Mouse (Mus musculus) adrenal gland, postnatal 14 days (tissue): ENCODE measurements around the gene Myo1d. TPM values are rescaled to one million over a fixed set of nuclear protein-coding genes. Genes with fewer than 3 reads are reported as not detected.
A peak's percentile ranks its signal among the peaks of the same experiment; 100 is the strongest.

Experiments used
- DNase-seq: peaks from one replicate; pipeline ENCODE4 v3.0.0; 2021; ENCODE audit warnings: mixed read lengths
- total RNA-seq: library from RNA; stranded (reverse); gene quantifications from 2 replicates; pipeline ENCODE4 v1.2.3, GENCODE M21; 2021

Myo1d gene
- total RNA-seq, 1 experiment from 2014 or later: 47.1 TPM

DNA sequence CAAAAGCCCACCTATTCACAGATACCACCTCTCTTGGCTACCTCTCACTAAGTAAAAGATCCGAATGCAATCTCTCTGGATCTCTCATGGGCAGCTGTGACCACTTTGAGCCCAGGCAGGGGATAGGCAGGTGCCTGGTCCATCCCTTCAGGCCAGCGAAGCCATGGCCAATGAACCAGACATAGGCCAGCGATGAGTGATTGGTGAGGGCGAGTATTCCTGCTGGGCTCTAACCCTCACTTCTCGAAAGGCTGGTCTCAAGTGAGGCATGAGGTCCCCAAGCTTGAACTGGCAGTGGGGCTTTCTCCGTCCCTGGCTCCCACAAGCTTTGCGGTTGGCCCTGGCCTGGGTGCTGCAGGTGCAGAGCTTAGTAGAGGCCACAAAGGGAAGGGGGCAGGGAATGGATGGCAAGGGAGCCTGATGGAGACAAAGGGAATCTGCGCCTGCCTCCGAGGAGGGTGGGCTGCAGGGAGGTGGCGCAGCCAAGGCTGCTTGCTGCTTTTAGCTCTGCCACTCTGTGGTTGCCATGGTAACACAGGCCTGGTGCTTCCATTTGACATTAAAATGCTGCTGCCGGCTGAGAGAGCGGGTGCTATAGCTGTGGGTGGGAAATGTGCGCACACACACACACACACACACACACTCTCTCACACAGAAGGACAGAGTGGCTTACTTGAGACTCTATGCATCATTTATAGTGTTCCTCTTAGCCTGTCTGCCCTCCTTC is 275.9 kb downstream of the Myo1d start:
- DNase-seq: peak; percentile 37

DNA sequence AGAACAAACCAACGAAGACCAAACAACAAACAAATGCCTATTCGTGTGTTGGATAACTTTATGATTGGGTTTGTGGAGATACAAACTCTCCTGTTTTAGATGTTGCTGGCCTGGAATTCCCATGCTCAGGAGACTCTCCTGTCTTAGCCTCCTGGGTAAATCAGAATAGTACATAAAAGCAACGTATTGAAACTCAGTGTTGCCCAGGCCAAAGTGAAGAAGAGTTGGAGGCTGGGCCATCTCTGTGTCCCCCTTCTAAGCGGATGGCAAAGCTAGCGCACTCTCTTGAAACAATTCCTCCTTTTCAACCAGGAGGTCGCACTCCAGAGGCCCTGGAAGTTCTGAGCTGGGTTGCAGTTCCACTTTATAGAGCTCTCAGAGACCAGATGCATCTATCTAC is 276.5 kb downstream of the Myo1d start:
- no peak for DNase-seq

DNA sequence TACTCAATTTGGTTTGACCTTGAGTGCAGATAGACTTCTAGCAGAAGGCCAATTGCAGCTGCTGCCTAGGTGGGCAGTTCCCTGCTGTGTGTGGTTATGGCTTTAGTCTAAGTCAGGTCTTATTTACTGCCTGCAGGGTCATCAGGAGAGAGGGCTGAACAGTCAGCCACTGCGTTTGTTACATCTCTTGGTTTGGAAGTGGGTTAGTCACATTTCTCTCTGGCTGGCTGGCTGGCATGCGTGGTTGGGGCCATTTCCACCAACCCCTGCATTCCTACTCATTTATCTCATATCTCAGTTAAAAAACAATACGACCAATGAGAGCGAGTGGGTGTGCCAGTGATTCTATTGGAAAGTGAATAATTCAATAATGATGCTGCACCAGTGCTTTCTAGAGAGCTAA is 280.3 kb downstream of the Myo1d start:
- peak; percentile 12 for DNase-seq

DNA sequence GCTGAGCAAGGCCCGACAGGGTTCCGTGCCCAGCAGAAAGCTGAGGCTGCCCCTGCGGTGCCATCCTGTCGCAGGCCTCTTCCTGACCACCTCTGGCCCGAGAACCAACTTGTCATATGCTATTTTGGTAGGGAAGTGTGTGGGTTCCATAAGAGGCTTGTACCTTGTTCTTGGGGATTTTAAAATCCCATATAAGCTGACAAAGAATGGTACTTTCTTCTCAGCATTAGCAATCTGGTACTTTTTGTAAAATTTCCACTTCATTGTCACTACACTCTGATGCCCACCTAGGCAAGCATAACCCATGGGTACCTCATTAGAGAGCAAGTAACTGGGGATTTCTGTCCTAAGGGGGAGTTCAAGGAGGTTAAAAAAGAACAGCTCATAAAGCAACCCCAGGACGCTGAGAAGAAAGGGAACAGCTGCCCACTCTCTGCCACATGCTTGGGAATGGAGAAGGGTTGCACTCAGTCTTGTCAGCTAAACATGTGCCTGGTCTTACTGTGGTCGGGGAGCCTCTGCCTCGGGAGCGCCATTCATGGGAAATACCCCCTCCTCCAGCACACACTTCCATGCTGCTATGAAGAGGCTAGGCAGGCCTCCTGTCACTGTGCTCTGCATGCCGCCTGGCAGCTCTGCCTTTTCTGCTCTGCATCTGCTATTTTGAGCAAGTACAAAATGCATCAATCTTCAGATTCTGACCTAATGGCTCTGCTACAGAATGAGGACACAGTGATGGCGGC is 281.3 kb downstream of the Myo1d start:
- DNase-seq: no peak

- no peak for DNase-seq
Measured at GRCm38 (mm10) chr11:80497225-80497919, 282.5 kb downstream of the Myo1d start.

- no peak for DNase-seq
Measured at GRCm38 (mm10) chr11:80496640-80497039, 283.2 kb downstream of the Myo1d start.

DNA sequence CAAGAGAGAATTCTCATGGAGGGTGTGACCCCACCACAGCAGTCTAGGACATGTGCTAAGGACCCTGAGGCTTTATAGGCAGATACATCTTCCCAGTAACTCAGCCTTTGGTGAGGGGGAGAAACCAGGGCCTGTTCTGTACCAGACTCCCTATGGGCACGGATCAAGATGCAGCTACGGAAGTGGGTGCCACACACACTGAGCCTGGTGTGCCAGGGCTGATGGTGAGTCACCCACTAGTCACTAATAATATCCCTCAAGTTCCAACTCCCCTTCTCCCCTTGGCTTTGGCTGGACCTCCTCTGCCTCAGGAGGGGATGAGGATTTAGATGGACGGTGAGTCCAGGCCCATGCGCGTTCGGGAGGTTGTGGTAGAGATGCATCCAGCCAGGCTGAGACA is 283.9 kb downstream of the Myo1d start:
- no peak for DNase-seq

- no peak for DNase-seq
Measured at GRCm38 (mm10) chr11:80494852-80495251, 285.0 kb downstream of the Myo1d start.

DNA sequence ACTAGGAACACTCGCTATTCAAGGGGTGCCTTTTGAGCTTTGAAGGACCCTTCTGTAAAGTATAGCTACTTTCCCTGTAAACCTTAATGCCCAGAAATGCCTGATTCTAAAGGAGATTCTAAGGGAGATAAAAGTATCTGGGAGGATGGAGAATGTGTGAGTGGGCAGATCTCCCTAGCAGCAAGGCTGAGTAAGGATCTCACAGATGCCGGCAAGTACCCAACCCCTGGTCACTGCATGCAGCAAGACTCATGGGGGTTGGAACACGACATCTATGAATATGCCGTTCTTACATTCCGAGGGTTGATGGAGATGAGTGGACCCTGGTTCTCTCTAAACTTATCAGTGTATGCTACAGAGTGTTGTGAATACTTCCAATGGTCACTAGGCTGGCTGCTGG is 286.6 kb downstream of the Myo1d start:
- DNase-seq: no peak

- DNase-seq: no peak
Measured at GRCm38 (mm10) chr11:80490831-80491230, 289.0 kb downstream of the Myo1d start.

DNA sequence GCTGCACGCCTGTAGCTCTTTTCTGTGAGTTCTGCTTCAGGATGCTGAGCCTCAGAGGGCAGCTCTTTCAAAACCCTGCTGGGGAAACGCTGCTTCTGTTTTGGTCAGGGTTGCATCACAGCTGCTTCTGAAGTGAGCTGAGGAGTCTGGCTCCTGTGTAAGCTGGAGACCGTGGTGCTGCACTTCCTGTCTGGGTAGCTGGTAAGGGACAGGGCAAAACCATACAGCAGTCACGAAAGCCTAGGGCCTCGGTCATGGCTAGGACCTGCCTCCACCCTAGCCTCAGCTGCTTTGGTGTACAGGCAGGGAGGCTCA is 290.0 kb downstream of the Myo1d start:
- DNase-seq: no peak

GRCm38 (mm10) chr11:80489172-80489881 is 290.5 kb downstream of the Myo1d start:
- DNase-seq: no peak

DNA sequence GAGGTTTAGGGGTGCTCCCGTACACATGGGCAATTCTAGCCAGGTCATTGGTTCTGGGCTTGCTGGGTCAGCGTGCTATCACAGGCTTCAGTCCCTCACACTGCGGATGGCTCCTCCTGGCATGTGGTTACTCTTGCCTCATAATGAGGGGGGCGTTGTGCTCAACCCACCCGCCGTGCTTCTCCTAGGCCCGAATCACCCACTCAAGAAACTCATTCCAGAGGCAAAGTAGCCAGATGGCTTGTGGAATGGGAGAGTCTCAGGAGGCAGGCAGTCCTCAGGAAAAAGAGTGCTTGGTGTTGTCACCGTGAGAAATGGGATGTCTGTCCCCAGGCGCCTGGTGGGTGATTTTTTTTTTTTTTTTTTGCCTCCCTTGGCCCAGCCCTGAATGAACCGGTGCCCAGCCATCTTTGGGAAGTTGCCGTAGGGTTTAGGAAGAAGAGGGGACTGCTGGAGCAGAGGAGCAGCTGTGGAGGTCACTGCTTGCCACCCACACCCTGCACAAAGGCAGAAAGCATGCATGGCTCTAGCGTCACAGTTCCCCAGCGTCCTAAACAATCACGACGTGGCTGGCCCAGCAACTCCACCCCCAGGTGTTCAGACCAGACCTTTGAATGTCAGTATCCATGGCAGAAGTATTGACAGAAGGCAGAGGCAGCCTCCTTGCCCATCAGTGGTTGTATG is 291.8 kb downstream of the Myo1d start:
- no peak for DNase-seq

DNA sequence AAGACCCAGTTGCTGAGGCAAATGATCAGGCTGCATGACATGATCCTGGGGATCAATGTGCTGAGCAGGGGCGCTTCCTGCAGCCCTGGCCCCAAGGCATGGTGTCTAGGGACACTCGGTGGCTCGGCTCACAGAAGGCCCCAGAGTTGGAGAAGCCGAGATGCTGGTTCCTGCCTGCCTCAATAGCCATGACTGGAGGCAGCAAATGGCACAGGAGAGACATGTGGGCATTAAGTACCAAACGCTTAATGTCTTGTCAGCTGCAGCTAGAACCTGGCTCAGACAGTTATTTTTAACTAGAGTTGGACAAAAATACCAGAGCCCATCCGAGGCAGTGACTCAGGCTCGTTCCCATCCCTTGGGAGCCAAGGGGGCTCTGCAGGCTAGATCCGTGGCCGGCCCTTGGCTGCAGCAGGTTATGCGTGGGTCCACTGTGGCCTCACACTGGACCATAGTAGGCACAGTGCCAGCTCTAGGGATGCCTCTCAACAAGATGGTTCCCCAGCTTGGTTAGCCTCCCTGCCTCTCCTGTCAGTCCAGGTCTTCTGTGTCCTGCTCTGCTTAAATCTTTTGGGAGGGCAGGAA is 294.1 kb downstream of the Myo1d start:
- no peak for DNase-seq

DNA sequence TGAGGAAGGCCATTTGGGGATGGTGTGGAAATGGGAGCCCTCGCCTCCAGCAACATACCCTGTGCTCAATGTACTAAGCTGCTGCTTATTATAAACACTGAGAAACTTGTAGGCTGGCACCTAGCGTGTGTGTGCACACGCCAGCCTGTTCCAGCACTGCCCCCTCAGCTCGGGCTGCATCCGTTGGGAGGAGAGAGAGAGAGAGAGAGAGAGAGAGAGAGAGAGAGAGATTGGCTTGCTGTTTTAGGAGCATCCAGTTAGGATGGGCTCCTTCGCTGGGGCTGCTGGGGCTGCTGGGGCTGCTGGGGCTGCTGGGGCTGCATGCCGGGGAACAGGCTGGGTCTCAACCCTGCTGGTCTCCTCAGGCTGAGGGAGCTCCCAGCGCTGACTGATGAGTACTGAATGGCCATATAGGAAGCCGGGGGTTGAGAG is 294.7 kb downstream of the Myo1d start:
- DNase-seq: no peak

- DNase-seq: peak; percentile 47
Measured at GRCm38 (mm10) chr11:80484191-80484791, 295.5 kb downstream of the Myo1d start.

GRCm38 (mm10) chr11:80483536-80484067 is 296.2 kb downstream of the Myo1d start:
- no peak for DNase-seq

GRCm38 (mm10) chr11:80482921-80483320 is 296.9 kb downstream of the Myo1d start:
- no peak for DNase-seq

- DNase-seq: no peak
Measured at GRCm38 (mm10) chr11:80482347-80482746, 297.5 kb downstream of the Myo1d start.

- no peak for DNase-seq
Measured at GRCm38 (mm10) chr11:80481409-80482050, 298.3 kb downstream of the Myo1d start.
